Mouse (Mus musculus): ENCODE measurements at regions not wholly inside any gene's neighbourhood (a gene's known extent, or its start where the extent isn't known, plus 50 kb on each side); places are given as distances from the start of the nearest gene placed in this dataset.

- TF ChIP-seq CTCF (IDR thresholded peaks at IDR 0.05; ENCODE audit: insufficient read depth, low read depth, low read length) (no peak), POLR2A (IDR thresholded peaks at IDR 0.05; ENCODE audit: insufficient read depth, low read depth, low read length) (no peak)
- H3K27ac ChIP-seq (ENCODE audit: insufficient read depth, low read depth, low read length) = no peak overlapping the region
- H3K4me1 ChIP-seq (ENCODE audit: control insufficient read depth, insufficient read depth, low read length) = no peaks in the 10 kb centered on the region
- H3K4me3 ChIP-seq (ENCODE audit: insufficient read depth, low read depth, low read length) = no peak overlapping the region
- 86% methylated on average over 2 of the region's 2 CpGs for WGBS
Measured at GRCm38 (mm10) chr4:68410785-68411184, 543.4 kb downstream of the Brinp1 start.

GRCm38 (mm10) chr4:68404364-68404763 lies 549.8 kb downstream of the Brinp1 start:
- Histone ChIP-seq H3K4me1 (ENCODE audit: control insufficient read depth, insufficient read depth, low read length) (no peaks in the 10 kb centered on the region), H3K27ac (ENCODE audit: insufficient read depth, low read depth, low read length) (no peak overlapping the region), H3K4me3 (ENCODE audit: insufficient read depth, low read depth, low read length) (no peak overlapping the region)
- WGBS = 49% methylated on average over 3 of the region's 3 CpGs
- TF ChIP-seq CTCF (IDR thresholded peaks at IDR 0.05; ENCODE audit: insufficient read depth, low read depth, low read length) = no peak
- no peak for TF ChIP-seq POLR2A (IDR thresholded peaks at IDR 0.05; ENCODE audit: insufficient read depth, low read depth, low read length)

DNA sequence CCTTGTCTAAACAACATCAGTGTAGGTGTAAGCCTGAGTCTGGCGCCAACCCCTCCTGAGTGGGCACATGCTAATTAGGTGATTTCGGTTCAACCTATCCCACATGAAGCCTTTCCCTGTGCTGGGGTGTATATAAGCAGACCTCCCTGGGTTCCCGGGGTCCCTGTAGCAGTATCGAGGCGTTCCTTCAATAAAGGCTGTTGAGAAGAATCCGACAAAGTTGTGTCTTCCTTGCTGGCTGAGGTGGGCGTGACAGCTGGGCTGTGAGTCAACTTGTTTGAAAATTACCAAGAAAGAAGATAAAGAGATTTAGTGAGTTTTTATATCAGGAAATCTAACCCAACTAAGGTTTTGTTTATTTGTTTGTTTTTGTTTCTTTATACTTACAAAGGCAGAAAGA lies 567.1 kb downstream of the Brinp1 start:
- WGBS = 67% methylated on average over 7 of the region's 7 CpGs

GRCm38 (mm10) chr4:68382007-68382406 lies 572.2 kb downstream of the Brinp1 start:
- WGBS = 57% methylated on average over 1 of the region's 1 CpGs
- Histone ChIP-seq H3K27ac (ENCODE audit: insufficient read depth, low read depth, low read length) (no peak overlapping the region), H3K4me1 (ENCODE audit: control insufficient read depth, insufficient read depth, low read length) (no peaks in the 10 kb centered on the region), H3K4me3 (ENCODE audit: insufficient read depth, low read depth, low read length) (no peak overlapping the region)
- TF ChIP-seq CTCF (IDR thresholded peaks at IDR 0.05; ENCODE audit: insufficient read depth, low read depth, low read length) (no peak), POLR2A (IDR thresholded peaks at IDR 0.05; ENCODE audit: insufficient read depth, low read depth, low read length) (no peak)

More for the DNA sequence above, 567.1 kb downstream of the Brinp1 start:
- H3K4me3 ChIP-seq (ENCODE audit: insufficient read depth, low read depth, low read length) = no peak overlapping the region
- TF ChIP-seq POLR2A (IDR thresholded peaks at IDR 0.05; ENCODE audit: insufficient read depth, low read depth, low read length) (no peak), CTCF (IDR thresholded peaks at IDR 0.05; ENCODE audit: insufficient read depth, low read depth, low read length) (no peak)
- no peaks in the 10 kb centered on the region for H3K4me1 ChIP-seq (ENCODE audit: control insufficient read depth, insufficient read depth, low read length)
- no peak overlapping the region for H3K27ac ChIP-seq (ENCODE audit: insufficient read depth, low read depth, low read length)

DNA sequence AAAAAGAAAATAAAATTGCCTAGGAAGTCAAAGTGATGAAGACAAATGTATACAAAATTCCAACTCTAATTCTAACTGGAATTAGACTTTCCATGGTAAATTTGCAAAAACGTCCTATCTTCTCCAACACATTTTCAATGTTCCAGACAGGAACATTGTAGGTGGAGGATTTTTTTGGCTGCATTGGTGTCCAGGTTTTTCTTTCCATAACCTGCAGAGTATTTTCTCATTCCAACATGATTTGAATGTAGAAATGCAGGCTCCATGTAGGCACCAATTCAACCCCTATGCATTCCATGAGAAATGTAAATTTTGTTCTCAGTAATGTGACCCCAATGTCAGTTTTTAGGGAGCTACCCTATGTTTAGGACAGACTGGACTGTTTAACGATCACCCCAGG lies 586.2 kb downstream of the Brinp1 start:
- 85% methylated on average over 2 of the region's 2 CpGs for WGBS
- no peak overlapping the region for H3K27ac ChIP-seq (ENCODE audit: insufficient read depth, low read depth, low read length)
- no peak overlapping the region for H3K4me3 ChIP-seq (ENCODE audit: insufficient read depth, low read depth, low read length)
- no peaks in the 10 kb centered on the region for H3K4me1 ChIP-seq (ENCODE audit: control insufficient read depth, insufficient read depth, low read length)
- TF ChIP-seq POLR2A (IDR thresholded peaks at IDR 0.05; ENCODE audit: insufficient read depth, low read depth, low read length) (no peak), CTCF (IDR thresholded peaks at IDR 0.05; ENCODE audit: insufficient read depth, low read depth, low read length) (no peak)

DNA sequence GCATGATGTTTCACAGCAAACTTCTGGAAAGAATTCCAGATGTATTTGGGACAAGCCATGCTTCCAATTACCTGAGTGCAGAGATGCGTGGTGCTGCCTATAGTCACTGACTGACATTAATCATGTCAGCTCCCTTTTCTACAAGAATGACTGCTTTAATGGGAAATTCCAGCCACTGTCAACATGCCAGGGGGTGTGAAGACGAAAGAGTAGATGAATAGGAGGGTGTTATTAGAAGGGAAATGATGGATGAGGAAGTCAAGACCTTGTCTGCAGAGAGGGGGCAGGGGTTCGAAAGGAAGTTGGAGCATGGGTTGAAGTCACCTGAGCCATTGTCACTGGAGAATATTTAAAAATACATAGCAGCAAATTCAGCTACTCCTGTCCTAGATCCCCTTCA lies 634.6 kb downstream of the Brinp1 start:
- Histone ChIP-seq H3K27ac (ENCODE audit: insufficient read depth, low read depth, low read length) (no peak overlapping the region), H3K4me3 (ENCODE audit: insufficient read depth, low read depth, low read length) (no peak overlapping the region), H3K4me1 (ENCODE audit: control insufficient read depth, insufficient read depth, low read length) (no peaks in the 10 kb centered on the region)
- TF ChIP-seq CTCF (IDR thresholded peaks at IDR 0.05; ENCODE audit: insufficient read depth, low read depth, low read length) (no peak), POLR2A (IDR thresholded peaks at IDR 0.05; ENCODE audit: insufficient read depth, low read depth, low read length) (no peak)
- WGBS = 76% methylated on average over 3 of the region's 3 CpGs

DNA sequence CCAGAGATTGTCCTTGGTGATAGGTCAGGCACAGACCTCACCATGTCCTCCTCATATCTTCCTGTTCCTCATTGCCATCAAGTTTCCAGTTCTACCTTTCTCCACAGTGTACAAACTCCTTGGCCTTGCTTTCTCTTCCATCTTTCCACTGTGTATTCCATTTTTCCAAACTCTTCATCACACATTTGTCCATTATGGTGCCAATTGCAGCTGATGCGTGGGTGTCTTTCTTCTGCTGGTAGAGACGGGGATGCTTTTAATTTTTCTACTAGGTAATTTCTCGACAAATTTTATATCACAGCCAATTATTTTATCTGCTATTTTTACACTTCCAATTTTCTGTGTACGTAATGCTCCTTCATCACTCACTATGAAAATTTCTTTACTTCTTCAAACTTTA lies 641.4 kb downstream of the Brinp1 start:
- H3K4me1 ChIP-seq (ENCODE audit: control insufficient read depth, insufficient read depth, low read length) = no peaks in the 10 kb centered on the region
- no peak overlapping the region for H3K27ac ChIP-seq (ENCODE audit: insufficient read depth, low read depth, low read length)
- WGBS = 93% methylated on average over 4 of the region's 4 CpGs
- H3K4me3 ChIP-seq (ENCODE audit: insufficient read depth, low read depth, low read length) = no peak overlapping the region
- no peak for TF ChIP-seq CTCF (IDR thresholded peaks at IDR 0.05; ENCODE audit: insufficient read depth, low read depth, low read length)

DNA sequence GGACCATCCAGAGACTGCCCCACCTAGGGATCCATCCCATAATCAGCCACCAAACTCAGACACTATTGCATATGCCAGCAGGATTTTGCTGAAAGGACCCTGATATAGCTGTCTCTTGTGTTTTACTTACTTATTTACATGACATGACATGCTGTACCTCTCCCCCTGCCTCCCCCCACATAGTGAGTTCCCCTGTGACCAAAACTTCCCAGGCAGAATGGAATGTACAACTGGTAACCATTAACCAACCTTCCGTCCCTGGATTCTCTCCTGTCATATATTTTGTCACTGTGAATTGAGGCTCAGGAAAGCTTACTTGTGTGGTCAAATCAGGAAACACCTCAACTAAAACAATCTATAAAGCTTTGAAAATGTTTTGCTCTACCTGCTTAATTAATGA lies 669.4 kb downstream of the Brinp1 start:
- WGBS = 90% methylated on average over 1 of the region's 1 CpGs
- H3K4me1 ChIP-seq (ENCODE audit: control insufficient read depth, insufficient read depth, low read length) = no peaks in the 10 kb centered on the region
- no peak for TF ChIP-seq POLR2A (IDR thresholded peaks at IDR 0.05; ENCODE audit: insufficient read depth, low read depth, low read length)
- no peak for TF ChIP-seq CTCF (IDR thresholded peaks at IDR 0.05; ENCODE audit: insufficient read depth, low read depth, low read length)
- no peak overlapping the region for H3K4me3 ChIP-seq (ENCODE audit: insufficient read depth, low read depth, low read length)
- no peak overlapping the region for H3K27ac ChIP-seq (ENCODE audit: insufficient read depth, low read depth, low read length)

- WGBS = 96% methylated on average over 1 of the region's 1 CpGs
- H3K4me3 ChIP-seq (ENCODE audit: insufficient read depth, low read depth, low read length) = no peak overlapping the region
- no peaks in the 10 kb centered on the region for H3K4me1 ChIP-seq (ENCODE audit: control insufficient read depth, insufficient read depth, low read length)
- no peak for TF ChIP-seq CTCF (IDR thresholded peaks at IDR 0.05; ENCODE audit: insufficient read depth, low read depth, low read length)
- TF ChIP-seq POLR2A (IDR thresholded peaks at IDR 0.05; ENCODE audit: insufficient read depth, low read depth, low read length) = no peak
- H3K27ac ChIP-seq (ENCODE audit: insufficient read depth, low read depth, low read length) = no peak overlapping the region
Measured at GRCm38 (mm10) chr4:68280903-68281302, 673.3 kb downstream of the Brinp1 start.

- WGBS = 77% methylated on average over 3 of the region's 3 CpGs
- TF ChIP-seq POLR2A (IDR thresholded peaks at IDR 0.05; ENCODE audit: insufficient read depth, low read depth, low read length) (no peak), CTCF (IDR thresholded peaks at IDR 0.05; ENCODE audit: insufficient read depth, low read depth, low read length) (no peak)
- Histone ChIP-seq H3K27ac (ENCODE audit: insufficient read depth, low read depth, low read length) (no peak overlapping the region), H3K4me3 (ENCODE audit: insufficient read depth, low read depth, low read length) (no peak overlapping the region), H3K4me1 (ENCODE audit: control insufficient read depth, insufficient read depth, low read length) (no peaks in the 10 kb centered on the region)
Measured at GRCm38 (mm10) chr4:68275063-68275708, 679.0 kb downstream of the Brinp1 start.
